Mouse (Mus musculus) spleen, postnatal 4 days (tissue): ENCODE data around the gene Tnfsf15.

Experiments used
- DNase-seq, 2 experiments: peaks; one replicate each; pipeline ENCODE4 v3.0.0; 2022; ENCODE audit warnings: low spot score in 2 of 2

The Tnfsf15 gene

DNA sequence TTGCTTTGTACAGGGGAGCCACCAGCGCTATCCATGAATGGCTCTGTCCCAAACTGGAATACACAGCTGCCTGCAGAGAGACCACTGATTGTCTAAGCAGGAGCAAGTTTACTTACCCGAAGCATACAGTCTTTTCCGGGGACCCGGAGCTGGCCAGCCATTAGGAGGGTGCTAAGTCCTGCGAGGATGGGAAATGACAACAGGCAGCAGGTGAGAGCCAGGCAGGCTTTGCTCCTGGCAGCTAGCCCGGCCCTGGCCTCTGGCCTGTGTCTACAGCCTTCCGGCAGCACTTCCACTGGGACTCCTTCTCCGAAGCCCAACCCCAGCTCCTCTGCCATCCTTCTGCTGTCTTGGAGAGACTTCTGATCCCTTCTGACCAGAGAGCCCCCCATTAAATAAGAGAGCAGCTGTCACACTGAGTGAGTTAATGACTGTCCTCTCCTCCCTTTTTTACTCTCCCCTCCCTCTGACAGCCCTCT, at the start of gene Tnfsf15:
TSS of gene Tnfsf15 (minus strand) at position 421 of the 479 bp plus-strand sequence.
- DNase-seq, result no peak

DNA sequence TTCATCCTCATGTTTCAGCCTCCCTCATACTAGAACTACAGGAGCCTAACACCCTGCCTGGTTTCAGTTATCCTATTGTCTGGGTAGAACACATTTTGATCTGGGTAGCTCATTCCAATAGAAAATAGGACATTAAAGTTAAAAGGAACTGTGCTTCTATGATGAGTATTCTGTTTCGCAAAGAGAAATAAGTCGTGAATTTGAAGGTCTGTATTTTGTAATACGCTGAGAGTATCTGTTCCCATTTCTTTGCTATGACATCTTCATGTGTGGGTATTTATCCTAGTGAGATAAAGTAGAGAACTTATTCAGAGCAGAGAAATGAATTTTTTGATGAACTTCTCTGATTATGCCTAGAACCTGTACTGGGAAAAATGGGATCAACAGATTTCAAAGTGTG, 47.4 kb upstream of the Tnfsf15 start:
- no peak for DNase-seq

DNA sequence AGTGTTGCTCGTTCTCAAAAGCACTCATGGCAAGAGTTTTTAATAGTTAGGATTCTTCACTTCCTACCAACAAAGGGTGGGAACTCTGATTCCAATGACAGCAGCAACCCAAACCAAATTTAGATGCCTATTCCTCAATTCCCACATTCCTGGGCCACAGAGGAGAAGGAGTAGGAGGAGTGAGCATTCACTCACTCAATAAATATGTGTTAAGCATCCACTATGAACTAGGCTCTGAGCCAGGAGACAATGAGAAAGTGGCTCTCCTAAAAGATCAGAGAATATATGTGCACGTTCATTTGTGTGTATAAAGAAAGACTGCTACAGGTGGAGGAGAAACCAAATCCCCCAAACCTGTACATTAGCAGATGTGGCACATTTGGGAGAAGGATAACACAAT, 40.6 kb upstream of the Tnfsf15 start:
- no peak for DNase-seq

DNA sequence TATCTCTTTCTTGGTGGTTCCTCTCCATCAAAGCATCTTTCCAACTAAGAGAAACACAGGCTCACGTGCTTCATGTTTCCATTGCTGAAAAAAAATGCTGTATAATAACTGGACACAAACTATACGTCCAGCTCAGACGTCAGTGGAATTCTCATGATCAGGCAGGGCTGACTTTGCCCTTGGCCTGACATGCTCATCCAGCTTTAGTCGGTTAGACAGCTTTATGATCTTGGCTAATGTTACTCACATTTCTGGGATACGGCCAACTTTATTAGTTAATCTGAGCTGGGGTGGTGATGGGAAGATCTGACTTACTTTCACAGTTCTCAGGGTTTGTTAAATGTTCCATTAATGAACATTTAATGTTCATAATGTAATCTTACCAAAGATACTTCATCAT, 38.9 kb upstream of the Tnfsf15 start:
- DNase-seq, result no peak

DNA sequence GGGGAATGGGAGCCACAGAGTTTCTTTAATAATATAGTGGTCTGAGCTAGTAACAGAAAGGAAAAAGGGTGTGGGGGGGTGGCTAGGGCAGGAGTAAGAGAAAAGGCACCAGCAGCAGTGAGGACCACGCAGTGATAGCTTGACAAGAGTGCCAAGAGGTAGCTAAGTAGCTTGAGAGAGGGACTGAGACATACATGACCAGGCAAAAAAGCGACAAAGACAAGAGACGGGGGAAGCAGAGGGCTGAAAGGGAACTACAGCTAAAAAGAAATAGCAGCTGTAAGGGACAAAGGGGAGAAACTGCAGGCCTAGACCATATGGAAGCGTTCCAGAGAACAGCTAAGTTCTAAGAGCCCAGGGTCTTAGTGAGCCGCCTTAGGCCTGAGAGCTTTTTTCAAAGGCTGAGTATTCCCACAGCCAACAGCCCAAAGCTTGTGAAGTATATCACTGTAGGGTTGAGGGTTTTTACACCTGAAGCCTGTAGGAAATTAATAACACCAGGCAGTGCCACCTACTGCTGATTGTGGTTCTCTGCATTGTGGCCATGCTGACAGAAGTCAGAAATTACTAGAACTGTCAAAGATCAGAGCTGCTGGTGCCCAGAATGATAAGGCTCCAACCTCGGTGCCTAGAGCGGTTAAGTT, 38.2 kb upstream of the Tnfsf15 start:
- DNase-seq, result no peak

DNA sequence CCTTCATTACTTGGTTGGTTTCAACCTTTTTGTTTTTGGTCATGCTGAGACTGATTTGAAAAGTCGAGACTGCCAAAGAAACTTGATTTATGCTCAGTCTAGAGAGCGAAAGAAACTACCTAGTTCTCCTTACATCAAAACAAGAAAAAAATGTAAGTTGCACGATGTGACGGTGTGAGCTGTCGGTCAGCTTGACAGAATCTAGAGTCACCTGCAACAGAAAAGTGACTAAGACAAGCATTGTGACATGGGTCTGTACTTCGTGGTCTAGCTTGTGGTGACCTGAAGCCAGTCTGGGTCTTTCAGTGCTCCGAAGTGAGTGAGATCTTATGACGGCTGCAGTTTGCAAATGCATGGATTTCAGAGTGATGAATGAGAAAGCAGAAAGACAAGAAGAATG, 32.3 kb upstream of the Tnfsf15 start:
- no peak for DNase-seq

DNA sequence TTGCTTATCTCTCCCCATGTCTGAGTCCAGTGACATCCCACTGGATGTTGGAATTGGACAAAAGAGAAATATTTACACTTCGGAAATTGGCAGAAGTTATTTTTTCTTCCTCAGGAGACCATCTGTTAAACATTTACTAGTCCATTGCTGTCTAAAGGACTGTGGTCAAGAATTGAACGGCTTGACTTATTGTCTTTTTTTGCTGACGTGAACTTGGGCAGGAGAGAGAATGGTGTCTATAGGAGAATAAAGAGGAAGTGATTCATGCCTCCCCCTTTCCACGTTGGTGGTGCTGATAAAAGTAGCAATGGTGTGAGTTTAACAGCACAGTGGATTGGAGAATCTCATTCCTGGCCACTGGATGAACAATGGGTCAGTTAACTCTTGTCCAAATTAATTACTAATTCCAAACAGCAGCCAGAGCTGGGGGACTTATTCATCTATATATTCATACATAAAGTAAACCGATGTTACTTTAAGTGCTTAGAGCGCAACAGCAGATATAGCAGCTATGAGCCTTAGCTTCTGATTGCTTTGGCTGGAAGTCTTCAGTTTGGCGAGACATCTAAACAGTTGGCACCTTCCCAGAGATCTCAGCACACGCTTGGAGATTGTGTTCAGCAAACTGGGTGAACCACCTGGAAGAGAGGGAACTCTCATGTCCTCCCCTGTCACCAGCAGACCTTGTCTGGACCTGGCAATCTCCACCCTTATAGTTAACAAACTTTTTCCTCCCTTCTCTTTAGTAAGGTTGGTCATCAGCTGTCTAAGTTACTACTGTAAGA, 28.6 kb upstream of the Tnfsf15 start:
- DNase-seq, result no peak

DNA sequence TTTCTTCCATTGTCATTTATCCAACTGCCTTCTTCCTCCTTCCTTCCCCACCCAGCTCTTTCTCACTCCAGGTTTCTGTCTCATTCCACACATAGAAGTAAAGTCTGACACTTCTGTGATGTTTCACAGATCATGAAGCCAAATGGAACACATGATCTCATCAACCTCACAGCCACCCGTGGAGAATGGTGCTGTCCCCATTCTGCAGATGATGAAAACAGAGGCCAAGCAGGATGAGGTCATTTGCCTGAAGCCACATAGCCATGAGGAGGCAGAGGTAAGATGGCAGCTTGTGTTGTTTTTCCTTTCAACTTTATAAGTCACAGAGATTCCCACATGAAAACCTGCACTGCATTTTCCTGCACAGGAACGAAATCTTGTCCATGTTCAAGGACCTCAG, 27.6 kb upstream of the Tnfsf15 start:
- no peak for DNase-seq

DNA sequence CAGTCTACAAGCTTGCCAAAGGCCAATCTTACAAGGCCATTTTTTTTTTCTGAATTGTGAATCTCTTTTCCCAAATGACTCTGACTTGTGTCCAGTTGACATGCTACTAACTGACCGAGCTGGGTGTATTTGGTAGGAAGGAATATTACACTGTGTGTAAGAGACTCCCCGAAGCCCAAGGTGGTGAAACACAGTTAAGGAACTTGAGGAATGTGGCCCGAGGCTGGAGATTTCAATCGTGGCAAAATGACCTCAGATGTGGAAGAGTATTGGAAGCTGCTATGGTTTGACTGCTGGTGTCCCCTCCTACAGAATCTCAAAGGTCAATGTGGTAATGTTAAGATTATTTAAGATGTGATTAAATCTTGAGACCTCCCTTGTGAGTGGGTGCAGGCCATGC, 26.4 kb upstream of the Tnfsf15 start:
- no peak for DNase-seq

DNA sequence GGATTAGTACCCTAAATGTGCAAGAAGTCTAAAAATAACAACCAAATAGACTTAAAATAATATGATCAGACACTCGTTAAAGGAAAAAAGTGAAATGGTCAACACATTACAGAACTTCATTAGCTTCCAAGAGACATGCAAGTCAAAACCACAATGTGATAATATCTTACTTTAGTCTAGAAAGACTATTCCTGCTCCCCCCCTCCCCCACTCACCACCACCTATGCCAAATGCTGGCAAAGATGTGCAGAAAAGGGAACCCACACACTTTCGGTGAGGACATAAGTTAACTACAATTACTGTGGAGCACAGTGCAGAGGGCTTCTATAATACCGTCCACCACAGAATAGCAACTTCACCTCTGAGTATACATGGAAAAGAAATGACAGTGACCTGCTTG, 24.2 kb upstream of the Tnfsf15 start:
- no peak for DNase-seq

DNA sequence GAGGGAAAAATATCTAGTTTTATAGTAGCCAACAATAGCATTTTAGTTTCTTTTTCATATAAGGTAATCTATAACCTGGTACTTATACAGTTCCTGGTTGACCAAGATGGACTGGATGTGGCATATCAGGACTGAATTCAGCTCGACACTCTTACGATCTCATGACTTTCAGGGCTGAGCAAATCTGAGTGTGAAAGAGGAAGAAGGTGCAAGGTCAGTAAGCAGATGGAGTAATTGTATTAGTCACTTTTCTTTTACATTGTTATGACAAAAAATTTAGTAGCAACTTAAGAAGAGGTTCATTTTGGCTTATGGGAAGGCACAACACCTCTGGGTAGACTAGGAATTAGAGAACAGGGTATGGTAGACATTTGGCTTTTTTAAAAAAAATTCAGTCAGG, 20.1 kb upstream of the Tnfsf15 start:
- no peak for DNase-seq

DNA sequence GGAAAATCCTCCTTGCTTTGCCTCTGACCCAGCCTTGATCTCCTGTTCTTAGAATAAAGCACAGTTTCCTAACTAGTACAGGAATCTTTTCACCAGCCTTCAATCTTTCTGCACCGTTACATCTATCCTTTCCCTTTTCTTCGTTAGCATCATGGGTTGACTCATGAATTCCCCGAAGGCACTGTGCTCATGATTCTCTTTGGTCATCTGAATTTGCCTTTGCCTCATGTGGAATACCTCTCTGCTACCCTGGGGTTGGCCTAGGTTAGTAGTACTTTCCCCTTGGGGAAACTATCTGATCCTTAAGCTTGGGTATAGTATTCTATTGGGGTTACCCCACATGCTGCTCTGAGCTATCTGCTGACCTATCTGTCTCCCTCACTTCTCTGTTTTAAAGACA, 15.0 kb upstream of the Tnfsf15 start:
- no peak for DNase-seq

DNA sequence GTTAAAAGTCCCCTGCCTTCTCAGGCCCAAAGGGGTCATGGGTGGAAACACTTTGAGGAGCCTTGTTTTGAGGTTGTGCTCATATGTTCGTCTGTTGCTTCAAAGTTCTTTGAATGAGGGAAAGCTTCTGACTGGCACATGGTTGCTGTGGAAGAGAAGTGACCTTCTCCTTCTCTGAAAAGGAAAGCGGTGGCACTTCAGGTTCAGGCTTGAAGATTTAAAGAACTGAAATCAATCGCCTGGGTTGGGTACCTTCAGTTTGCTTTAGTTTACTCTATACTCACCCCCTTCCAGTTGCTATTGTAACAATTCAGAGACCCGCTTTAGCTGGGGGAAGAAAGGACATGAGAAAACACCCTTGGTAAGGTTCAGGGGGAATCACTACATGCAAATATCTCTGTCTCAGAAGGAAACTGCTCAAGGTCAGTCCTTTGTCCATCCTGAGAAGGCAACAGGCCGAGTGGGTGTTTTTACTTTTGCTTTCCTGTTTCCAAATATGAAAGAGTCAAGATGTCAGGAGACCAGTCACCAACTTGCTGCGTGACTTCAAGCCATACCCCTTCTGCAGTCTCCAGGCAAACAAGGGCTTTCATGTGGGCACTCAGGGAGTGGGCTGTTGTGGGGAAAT, 12.7 kb upstream of the Tnfsf15 start:
- DNase-seq, result no peak

DNA sequence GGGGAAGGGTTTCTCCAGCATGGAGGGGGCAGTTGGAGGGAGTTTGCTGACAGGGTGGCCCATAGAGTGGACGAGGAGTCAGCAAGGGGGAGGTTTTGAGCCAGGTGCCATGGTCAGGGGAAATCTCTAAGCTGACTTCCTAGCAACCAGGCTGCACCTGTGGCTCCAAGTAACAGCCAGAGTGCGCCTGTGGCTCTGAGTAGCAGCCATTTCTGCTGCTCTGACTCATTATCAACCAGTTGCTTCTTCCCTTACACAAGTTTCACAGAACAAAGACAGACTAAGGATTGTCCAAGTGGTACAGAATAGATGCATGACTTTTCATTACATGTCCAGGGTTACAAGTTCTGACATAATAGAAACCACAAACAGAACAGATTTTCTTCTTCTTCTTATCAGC, 11.2 kb upstream of the Tnfsf15 start:
- DNase-seq, result no peak

DNA sequence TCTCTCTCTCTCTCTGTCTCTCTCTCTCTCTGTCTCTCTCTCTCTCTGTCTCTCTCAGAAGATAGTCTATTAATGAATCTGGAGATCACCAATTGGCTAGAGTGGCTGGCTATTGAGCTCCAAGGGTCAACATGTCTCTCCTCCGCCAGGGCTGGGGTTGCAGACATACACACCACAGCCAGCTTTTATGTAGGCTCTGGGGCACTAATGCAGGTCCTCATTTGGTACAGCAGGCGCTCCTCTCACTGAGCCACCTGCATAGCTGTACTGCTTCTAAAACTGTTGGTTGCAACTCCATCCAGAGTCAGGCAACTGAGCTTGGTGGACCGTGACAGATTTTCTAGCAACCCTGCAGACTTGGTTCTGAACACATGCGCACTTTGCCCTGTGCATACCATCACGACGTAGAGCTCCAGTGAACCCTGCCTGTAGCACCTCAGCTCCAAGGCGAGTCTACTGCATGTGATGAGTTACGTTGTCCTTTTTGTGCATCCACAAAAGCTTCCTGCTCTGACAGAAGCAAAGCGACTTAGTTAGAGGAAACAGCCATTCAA, 9.6 kb upstream of the Tnfsf15 start:
- no peak for DNase-seq

DNA sequence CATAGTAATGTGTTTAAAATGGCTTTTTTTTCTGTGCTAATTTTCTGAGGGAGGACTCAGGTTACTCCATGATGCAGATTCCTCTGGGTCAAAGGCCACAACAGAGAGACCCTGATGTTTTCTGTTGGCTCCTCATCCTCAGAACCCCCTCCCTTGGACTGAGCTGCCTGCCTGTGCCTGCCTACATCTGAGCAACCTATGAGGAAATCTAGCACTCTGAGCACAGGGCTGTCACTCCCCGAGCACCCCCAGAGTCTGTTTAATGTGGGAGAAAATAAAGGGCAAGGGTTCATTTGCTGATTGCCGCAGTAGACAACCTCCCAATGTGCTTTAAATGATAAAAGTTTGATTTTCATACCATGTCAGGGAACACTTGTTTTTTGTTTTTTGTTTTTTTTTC, 8.9 kb upstream of the Tnfsf15 start:
- no peak for DNase-seq

DNA sequence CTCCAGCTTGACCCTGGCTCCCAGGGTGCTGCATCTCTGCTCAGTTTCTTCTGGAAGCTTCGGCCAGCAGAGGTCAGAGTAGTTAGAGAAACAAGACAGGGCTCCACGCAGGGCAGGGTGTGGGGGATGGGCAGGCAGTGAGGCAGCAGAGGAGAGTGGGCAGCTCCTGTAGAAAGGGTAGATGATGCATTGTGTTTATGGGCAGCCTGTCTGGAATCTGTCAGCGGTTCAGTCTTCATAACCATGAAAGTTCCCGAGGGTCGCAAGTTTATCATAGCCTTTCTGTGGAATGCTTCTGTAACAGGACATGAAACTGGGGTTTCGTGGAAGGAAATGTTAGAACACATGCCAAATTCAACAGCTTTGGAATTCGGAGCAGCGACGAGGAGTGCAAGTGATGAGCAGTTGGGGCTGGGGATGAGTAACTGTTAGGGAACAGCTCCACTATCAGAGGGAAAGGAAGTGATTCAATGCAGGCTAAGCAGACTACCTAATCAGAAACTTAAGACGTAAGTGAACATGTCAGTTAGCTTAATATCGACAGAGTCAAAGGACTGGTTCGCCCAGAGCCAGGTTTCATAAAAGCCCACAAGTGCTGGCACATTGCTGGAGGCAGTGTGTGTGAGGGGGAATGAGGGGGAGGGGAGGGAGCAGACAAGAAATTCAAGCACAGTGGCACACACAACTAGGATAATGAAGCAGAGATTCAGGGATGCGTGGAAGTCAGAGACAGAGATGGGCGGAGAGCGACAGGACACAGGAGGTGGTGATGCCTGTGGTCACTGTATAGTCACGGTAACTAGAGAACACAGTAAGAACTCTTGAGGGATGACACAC, 8.0 kb upstream of the Tnfsf15 start:
- DNase-seq, result no peak

DNA sequence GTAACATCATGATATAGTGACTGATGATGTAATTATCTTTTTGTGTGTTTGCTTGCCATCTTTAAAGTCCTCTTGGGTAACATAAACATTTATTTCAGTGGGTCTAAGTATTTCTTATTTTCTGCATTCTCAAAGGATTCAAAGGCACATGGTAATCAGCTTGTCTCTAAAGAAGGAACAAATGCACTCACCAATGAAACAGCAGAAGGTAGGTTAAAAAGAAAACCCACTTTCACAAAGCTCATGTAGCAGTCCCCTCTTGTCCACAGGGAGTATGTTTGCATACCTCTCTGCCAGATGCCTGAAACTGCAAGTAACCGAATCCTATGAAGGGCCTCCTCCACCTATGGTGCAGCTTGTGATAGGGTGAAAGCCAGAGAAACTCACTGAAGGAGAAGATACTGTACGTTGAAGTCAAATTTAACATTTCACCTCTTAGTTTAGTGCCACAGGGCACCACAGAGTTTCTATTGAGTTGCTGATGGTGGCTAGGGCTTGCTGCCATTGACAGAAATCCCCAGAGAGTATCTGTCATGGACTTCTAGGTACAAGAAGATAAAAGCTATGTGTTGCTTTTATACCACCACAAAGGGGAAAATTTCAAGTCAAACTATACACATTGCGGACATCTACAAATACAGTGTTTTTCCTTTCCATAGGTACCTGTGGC, 3.3 kb upstream of the Tnfsf15 start:
- no peak for DNase-seq

DNA sequence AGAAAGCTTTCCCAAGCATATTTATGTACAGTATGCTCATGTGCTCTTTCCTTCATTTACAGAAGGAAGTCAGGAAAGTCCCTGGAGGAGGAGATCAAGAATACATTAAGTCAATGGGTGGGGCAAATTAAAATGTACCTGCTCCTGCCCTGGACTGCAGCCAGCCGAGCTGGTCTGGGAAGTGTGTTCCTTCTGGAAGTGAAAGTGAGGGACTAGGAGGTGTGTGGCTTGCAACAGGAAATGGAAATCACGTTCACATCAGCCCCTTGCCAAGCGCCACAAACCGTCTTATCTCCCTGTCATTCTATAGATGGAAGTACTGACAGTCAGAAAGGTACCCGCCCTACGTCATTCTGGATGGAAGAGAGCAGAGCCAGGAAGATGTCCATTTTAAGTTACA, 358 bp upstream of the Tnfsf15 start:
- DNase-seq, result no peak

DNA sequence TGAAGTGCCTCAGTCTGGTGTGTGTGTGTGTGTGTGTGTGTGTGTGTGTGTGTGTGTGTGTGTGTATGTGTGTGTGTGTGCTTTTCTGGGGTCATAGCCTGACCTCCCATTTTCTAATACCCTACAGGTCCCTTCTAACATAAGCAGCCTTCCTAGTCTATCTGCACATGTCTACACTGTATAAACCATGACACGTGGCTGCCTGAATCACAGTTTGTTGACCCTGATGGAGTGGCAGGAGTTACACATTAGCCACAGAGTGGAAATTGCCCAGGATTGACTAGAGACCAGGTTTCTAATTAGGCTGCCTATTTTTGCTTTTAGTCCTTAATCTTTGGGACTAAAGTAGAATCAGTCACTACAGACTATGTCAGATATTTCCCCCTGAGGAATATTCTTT, 1.3 kb downstream of the Tnfsf15 start:
- DNase-seq, result no peak

DNA sequence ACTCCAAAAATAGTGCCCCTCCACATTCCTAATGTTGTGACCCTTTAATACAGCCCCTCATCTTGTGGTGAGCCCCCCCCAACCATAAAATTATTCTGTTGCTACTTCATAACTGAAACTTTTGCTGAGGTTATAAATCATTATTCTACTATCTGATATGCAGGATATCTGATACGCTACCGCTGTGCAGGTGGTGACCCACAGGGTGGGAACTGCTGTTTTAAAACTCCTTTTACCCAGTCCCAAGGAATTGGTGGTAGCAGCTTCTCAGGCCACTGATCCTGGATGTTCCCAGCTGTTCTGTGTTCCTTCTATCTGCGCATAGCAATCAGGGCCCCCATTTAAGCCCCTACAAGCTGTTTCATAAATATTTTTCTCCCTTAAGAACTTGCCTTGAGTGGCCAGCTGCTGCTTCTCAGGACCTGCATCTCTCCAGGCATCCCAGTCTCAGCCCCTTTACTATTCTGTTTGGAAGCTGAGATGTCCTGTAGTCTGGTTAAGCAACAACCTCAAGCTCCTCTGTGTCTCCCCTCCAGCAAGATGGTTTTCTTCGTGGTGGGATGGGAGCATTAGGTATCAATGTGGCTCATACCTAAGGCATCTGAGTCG, 2.0 kb downstream of the Tnfsf15 start:
- no peak for DNase-seq
